Comparison of ENCODE assay signal across 21 mouse cellular contexts in genomic region chr5:150290494-150291199, GRCm38 (mm10).
DNase-seq lines count a peak whose midpoint lies in the region; ATAC-seq and TF ChIP-seq lines count a peak whose summit lies in the region.
"Had no signal": no experiment of that assay in that cellular context is flagged by ENCODE, and none has a peak within 500 bp of the region (broad histone marks: within the 10 kb centered on the region; RNA-seq: fewer than 3 reads in every experiment).

No protein-coding gene starts in this region.

- 88% methylated on average over 4 of the region's 4 CpGs for WGBS in forebrain, embryonic 13.5 days
- 82% methylated on average over 4 of the region's 4 CpGs for whole genome bisulfite sequencing in forebrain, postnatal 0 days
- WGBS in intestine, embryonic 15.5 days = 66% methylated on average over 4 of the region's 4 CpGs

- no peaks in the 10 kb centered on the region for H3K36me3 ChIP-seq in forebrain, embryonic 13.5 days (ENCODE audit: poor library complexity, severe bottlenecking)
- H3K36me3 ChIP-seq in forebrain, postnatal 0 days (ENCODE audit: insufficient read depth) = no peaks in the 10 kb centered on the region
- no peaks in the 10 kb centered on the region for H3K36me3 ChIP-seq in intestine, embryonic 15.5 days
- H3K36me3 ChIP-seq: embryonic facial prominence, embryonic 12.5 days; G1E; heart, embryonic 12.5 days; kidney, embryonic 15.5 days; limb, embryonic 13.5 days; midbrain, embryonic 15.5 days had no signal

- DNase-seq in forebrain, postnatal 0 days = no peak
- peak; percentile 18 to 43 for DNase-seq in kidney, postnatal 4 days
- no peak for DNase-seq in kidney, postnatal 36 days
- peak; percentile 24 for DNase-seq in brain, embryonic 14.5 days (ENCODE audit: low read depth)
- DNase-seq in liver = no peak
- no peak for DNase-seq in right cerebral cortex, postnatal 14 days
- DNase-seq: cerebellum, postnatal 36 days; gastrocnemius, postnatal 25 days; heart, postnatal 4 days; lung, postnatal 10 days; thymus, postnatal 36 days had no signal

- 0 out of 2 replicates have a peak, but pooled peaks have one; percentile 27 for ATAC-seq in forebrain, embryonic 13.5 days
- no peak for ATAC-seq in forebrain, postnatal 0 days
- ATAC-seq in intestine, embryonic 15.5 days = peak; percentile 50; the same call in 1 of the 2 replicates
- ATAC-seq: midbrain, embryonic 15.5 days had no signal

- no peak for TF ChIP-seq CTCF in forebrain, postnatal 0 days (IDR thresholded peaks at IDR 0.05; ENCODE audit: low read depth)
- TF ChIP-seq CTCF in brain, embryonic 14.5 days (IDR thresholded peaks at IDR 0.05; ENCODE audit: borderline replicate concordance, extremely low read depth, insufficient read depth, insufficient read length) = no peak

- no peak for TF ChIP-seq POLR2A in brain, embryonic 14.5 days (IDR thresholded peaks at IDR 0.05; ENCODE audit: borderline replicate concordance, extremely low read depth, insufficient read depth, insufficient read length, poor library complexity, severe bottlenecking)

- no peak overlapping the region for H3K4me2 ChIP-seq in forebrain, embryonic 13.5 days
- no peak overlapping the region for H3K4me2 ChIP-seq in forebrain, postnatal 0 days (ENCODE audit: low read depth)
- H3K4me2 ChIP-seq in intestine, embryonic 15.5 days (replicated peaks) = no peak overlapping the region
- H3K4me2 ChIP-seq: embryonic facial prominence, embryonic 12.5 days; heart, embryonic 12.5 days; kidney, embryonic 15.5 days; limb, embryonic 13.5 days; midbrain, embryonic 15.5 days had no signal

- H3K9ac ChIP-seq in forebrain, embryonic 13.5 days = no peak overlapping the region
- no peak overlapping the region for H3K9ac ChIP-seq in forebrain, postnatal 0 days
- H3K9ac ChIP-seq in intestine, embryonic 15.5 days = no peak overlapping the region
- H3K9ac ChIP-seq: embryonic facial prominence, embryonic 12.5 days; heart, embryonic 12.5 days; kidney, embryonic 15.5 days; limb, embryonic 13.5 days; midbrain, embryonic 15.5 days had no signal

- no peaks in the 10 kb centered on the region for H3K27me3 ChIP-seq in forebrain, embryonic 13.5 days
- H3K27me3 ChIP-seq in forebrain, postnatal 0 days (ENCODE audit: insufficient read depth, low read length) = no peaks in the 10 kb centered on the region
- no peaks in the 10 kb centered on the region for H3K27me3 ChIP-seq in intestine, embryonic 15.5 days (replicated peaks)
- H3K27me3 ChIP-seq: embryonic facial prominence, embryonic 12.5 days; heart, embryonic 12.5 days; kidney, embryonic 15.5 days; limb, embryonic 13.5 days; megakaryocyte, embryonic 14.5 days; midbrain, embryonic 15.5 days had no signal

- no peaks in the 10 kb centered on the region for H3K4me1 ChIP-seq in forebrain, embryonic 13.5 days
- H3K4me1 ChIP-seq in forebrain, postnatal 0 days (ENCODE audit: insufficient read depth) = 0 out of 2 replicates have a peak, but pooled peaks cover 4% of the 10 kb centered on the region
- peaks cover 10% of the 10 kb centered on the region for H3K4me1 ChIP-seq in intestine, embryonic 15.5 days (replicated peaks)
- H3K4me1 ChIP-seq: megakaryocyte, embryonic 14.5 days; midbrain, embryonic 15.5 days had no signal

- H3K4me3 ChIP-seq in forebrain, embryonic 13.5 days = no peak overlapping the region
- no peak overlapping the region for H3K4me3 ChIP-seq in forebrain, postnatal 0 days (ENCODE audit: low read depth, low read length)
- no peak overlapping the region for H3K4me3 ChIP-seq in intestine, embryonic 15.5 days (replicated peaks)
- H3K4me3 ChIP-seq: embryonic facial prominence, embryonic 12.5 days; heart, embryonic 12.5 days; kidney, embryonic 15.5 days; left cerebral cortex, adult 2 months; limb, embryonic 13.5 days; midbrain, embryonic 15.5 days had no signal

- H3K27ac ChIP-seq in forebrain, embryonic 13.5 days = no peak overlapping the region
- no peak overlapping the region for H3K27ac ChIP-seq in forebrain, postnatal 0 days (ENCODE audit: low read depth, low read length)
- no peak overlapping the region for H3K27ac ChIP-seq in intestine, embryonic 15.5 days
- H3K27ac ChIP-seq: embryonic facial prominence, embryonic 12.5 days; kidney, embryonic 15.5 days; left cerebral cortex, adult 2 months; limb, embryonic 13.5 days; midbrain, embryonic 15.5 days had no signal

- H3K9me3 ChIP-seq in forebrain, embryonic 13.5 days (replicated peaks) = no peaks in the 10 kb centered on the region
- no peaks in the 10 kb centered on the region for H3K9me3 ChIP-seq in forebrain, postnatal 0 days (ENCODE audit: low read length)
- no peaks in the 10 kb centered on the region for H3K9me3 ChIP-seq in intestine, embryonic 15.5 days
- H3K9me3 ChIP-seq: embryonic facial prominence, embryonic 12.5 days; heart, embryonic 12.5 days; kidney, embryonic 15.5 days; limb, embryonic 13.5 days; midbrain, embryonic 15.5 days had no signal

Comparison
In these comparisons a context has a peak if more than half of its experiments do, and no peak if none do; other contexts are left out.
1. DNase-seq: peak in kidney, postnatal 4 days (2 of 2) and brain, embryonic 14.5 days (single experiment); none in forebrain, postnatal 0 days (single experiment), kidney, postnatal 36 days (0 of 2), liver (single experiment) and right cerebral cortex, postnatal 14 days (single experiment).